In genomic region chr2:155518531-155519270, GRCm38 (mm10) we compare ENCODE assay signal across 8 mouse cellular contexts. TPM values are rescaled to one million over a fixed set of nuclear protein-coding genes. Genes with fewer than 3 reads are reported as not detected.
DNase-seq lines count a peak whose midpoint lies in the region; ATAC-seq and TF ChIP-seq lines count a peak whose summit lies in the region.

No protein-coding gene starts in this region.

- peak; percentile 45 for DNase-seq in CD4-positive, CD25-positive, alpha-beta regulatory T cell, adult 2 months (ENCODE audit: low read depth, low spot score)
- no peak for DNase-seq in spleen, adult 2 months (ENCODE audit: low read depth in 1 of 2, low spot score in 2 of 2)
- DNase-seq in spleen, postnatal 4 days (ENCODE audit: low spot score in 2 of 2), result no peak
- DNase-seq in limb, embryonic 11.5 days (ENCODE audit: low spot score), result no peak
- DNase-seq in stomach, postnatal 0 days (ENCODE audit: low spot score), result peak; percentile 14
- no peak for DNase-seq in thymus, postnatal 10 days (ENCODE audit: low spot score in 2 of 2)

- peak overlapping the region; percentile 38 for H3K27ac ChIP-seq in spleen, adult 2 months (ENCODE audit: insufficient read depth, low read length)
- no peak overlapping the region for H3K27ac ChIP-seq in limb, embryonic 11.5 days (replicated peaks; ENCODE audit: low read depth, low read length)
- peak overlapping the region; percentile 71; the same call in 1 of the 2 replicates for H3K27ac ChIP-seq in stomach, postnatal 0 days (replicated peaks)

- peak overlapping the region; percentile 74 for H3K4me3 ChIP-seq in spleen, adult 2 months (ENCODE audit: extremely low read depth, insufficient read depth, insufficient read length)
- peak overlapping the region; percentile 41 for H3K4me3 ChIP-seq in limb, embryonic 11.5 days (ENCODE audit: low read depth, low read length)
- peak overlapping the region; percentile 77 for H3K4me3 ChIP-seq in stomach, postnatal 0 days (ENCODE audit: low read depth, low read length)

- peak overlapping the region; percentile 79 for H3K4me2 ChIP-seq in limb, embryonic 11.5 days (ENCODE audit: low read depth, severe bottlenecking)
- H3K4me2 ChIP-seq in stomach, postnatal 0 days (replicated peaks; ENCODE audit: low read depth), result peak overlapping the region; percentile 87

- peaks cover 13% of the 10 kb centered on the region for H3K4me1 ChIP-seq in spleen, adult 2 months (ENCODE audit: control insufficient read depth, insufficient read depth, insufficient read length)
- 0 out of 2 replicates have a peak, but pooled peaks cover 3% of the 10 kb centered on the region for H3K4me1 ChIP-seq in limb, embryonic 11.5 days (ENCODE audit: control insufficient read depth, insufficient read depth, low read length)
- no peaks in the 10 kb centered on the region for H3K4me1 ChIP-seq in stomach, postnatal 0 days (replicated peaks; ENCODE audit: control insufficient read depth, insufficient read depth)

- no peaks in the 10 kb centered on the region for H3K9me3 ChIP-seq in limb, embryonic 11.5 days (ENCODE audit: control insufficient read depth, low read length)
- H3K9me3 ChIP-seq in stomach, postnatal 0 days (ENCODE audit: control insufficient read depth, low read length), result no peaks in the 10 kb centered on the region

- peak overlapping the region; percentile 35 for H3K9ac ChIP-seq in limb, embryonic 11.5 days (ENCODE audit: low read length)
- peak overlapping the region; percentile 61 for H3K9ac ChIP-seq in stomach, postnatal 0 days (ENCODE audit: low read length)

- H3K36me3 ChIP-seq in spleen, adult 2 months (ENCODE audit: control insufficient read depth, insufficient read depth, low read length), result no peaks in the 10 kb centered on the region
- no peaks in the 10 kb centered on the region for H3K36me3 ChIP-seq in limb, embryonic 11.5 days (ENCODE audit: control insufficient read depth, insufficient read depth, low read length)
- H3K36me3 ChIP-seq in stomach, postnatal 0 days (ENCODE audit: control insufficient read depth, insufficient read depth, low read length), result no peaks in the 10 kb centered on the region

- H3K27me3 ChIP-seq in spleen, adult 2 months (ENCODE audit: control insufficient read depth, insufficient read depth, low read length), result 0 out of 2 replicates have a peak, but pooled peaks cover 2% of the 10 kb centered on the region
- H3K27me3 ChIP-seq in limb, embryonic 11.5 days (ENCODE audit: control insufficient read depth, insufficient read depth, low read length), result peaks cover 8% of the 10 kb centered on the region; the same call in 1 of the 2 replicates
- H3K27me3 ChIP-seq in stomach, postnatal 0 days (ENCODE audit: control insufficient read depth, insufficient read depth, low read length), result no peaks in the 10 kb centered on the region

- TF ChIP-seq EP300 in stomach, postnatal 0 days (optimal IDR thresholded peaks at IDR 0.05), result no peak

- no peak for TF ChIP-seq POLR2A in spleen, adult 2 months (IDR thresholded peaks at IDR 0.05; ENCODE audit: low read depth, low read length)

- TF ChIP-seq CTCF in spleen, adult 2 months (IDR thresholded peaks at IDR 0.05; ENCODE audit: extremely low read depth, insufficient read depth, insufficient read length, insufficient replicate concordance), result no peak
- no peak for TF ChIP-seq CTCF in stomach, postnatal 0 days (IDR thresholded peaks at IDR 0.05; ENCODE audit: low read depth)

- WGBS in spleen, adult 2 months, result 32% methylated on average over 18 of the region's 18 CpGs
- WGBS in limb, embryonic 11.5 days, result 24% methylated on average over 18 of the region's 18 CpGs
- 24% methylated on average over 18 of the region's 18 CpGs for WGBS in stomach, postnatal 0 days

- ATAC-seq in CD4-positive, CD25-positive, alpha-beta regulatory T cell, adult 4 months, result no peak
- no peak for ATAC-seq in limb, embryonic 11.5 days (ENCODE audit: insufficient number of reproducible peaks, low FRiP score, low TSS enrichment, low read depth)
- no peak for ATAC-seq in stomach, postnatal 0 days (ENCODE audit: low FRiP score, low TSS enrichment)
- ATAC-seq in cerebellum, adult (ENCODE audit: insufficient number of reproducible peaks, low FRiP score, low TSS enrichment), result no peak

RNA-seq across cellular contexts. Expression of gene Ggt7, which starts 0.7 kb away (rescaled TPM):
- polyA plus RNA-seq in CD4-positive, CD25-positive, alpha-beta regulatory T cell, adult 4 months (2017; shearing (Covaris generic)), result 10 to 100 TPM; 15.7 to 28.5 TPM
- polyA plus RNA-seq in spleen, adult 2 months (2012; rRNA removed), result 8.1 and 9.6 TPM in 2 replicates
- polyA plus RNA-seq in limb, embryonic 11.5 days (2014; fragmentation: Nextera tagmentation; extraction: Ambion mirVana), result 2.2 and 2.3 TPM in 2 replicates
- 2.6 and 2.9 TPM in 2 replicates for polyA plus RNA-seq in stomach, postnatal 0 days (2015; fragmentation: Nextera tagmentation; extraction: Ambion mirVana)

RNA-seq across cellular contexts. Expression of gene Acss2, which starts 1.0 kb away (rescaled TPM):
- 10 to 100 TPM; 16.1 to 17.6 TPM for polyA plus RNA-seq in CD4-positive, CD25-positive, alpha-beta regulatory T cell, adult 4 months (2017; shearing (Covaris generic))
- 13.1 TPM in 2 replicates for polyA plus RNA-seq in spleen, adult 2 months (2012; rRNA removed)
- polyA plus RNA-seq in limb, embryonic 11.5 days (2014; fragmentation: Nextera tagmentation; extraction: Ambion mirVana), result 9.2 and 10.7 TPM in 2 replicates
- 10.3 and 13.6 TPM in 2 replicates for polyA plus RNA-seq in stomach, postnatal 0 days (2015; fragmentation: Nextera tagmentation; extraction: Ambion mirVana)

RNA-seq across cellular contexts. Expression of gene Ncoa6, which starts 45.0 kb away (rescaled TPM):
- polyA plus RNA-seq in CD4-positive, CD25-positive, alpha-beta regulatory T cell, adult 4 months (2017; shearing (Covaris generic)), result 10 to 100 TPM; 10.8 to 14.2 TPM
- polyA plus RNA-seq in spleen, adult 2 months (2012; rRNA removed), result 41.8 and 59.8 TPM in 2 replicates
- 31.0 and 35.7 TPM in 2 replicates for polyA plus RNA-seq in limb, embryonic 11.5 days (2014; fragmentation: Nextera tagmentation; extraction: Ambion mirVana)
- 10.6 and 11.3 TPM in 2 replicates for polyA plus RNA-seq in stomach, postnatal 0 days (2015; fragmentation: Nextera tagmentation; extraction: Ambion mirVana)

Comparison
In these comparisons a context has a peak if more than half of its experiments do, and no peak if none do; other contexts are left out.
1. DNase-seq: peak in CD4-positive, CD25-positive, alpha-beta regulatory T cell, adult 2 months (single experiment) and stomach, postnatal 0 days (single experiment); none in spleen, adult 2 months (0 of 2), spleen, postnatal 4 days (0 of 2), limb, embryonic 11.5 days (single experiment) and thymus, postnatal 10 days (0 of 2).
2. Peak in every context shown above with its lines, with median percentiles within 50 percentile points of each other: H3K4me3 ChIP-seq.